ENCODE assay signal across 7 mouse cellular contexts in genomic region chr7:30347828-30348227, GRCm38 (mm10). TPM values are rescaled to one million over a fixed set of nuclear protein-coding genes. Genes with fewer than 3 reads are reported as not detected.
DNase-seq lines count a peak whose midpoint lies in the region; ATAC-seq and TF ChIP-seq lines count a peak whose summit lies in the region.

No protein-coding gene starts in this region.

- H3K4me3 ChIP-seq in G1E (ENCODE audit: low read depth, low read length) = no peak overlapping the region
- 0 out of 2 replicates have a peak overlapping the region, but pooled peaks have one; percentile 6 for H3K4me3 ChIP-seq in embryonic facial prominence, embryonic 14.5 days (ENCODE audit: low read depth, low read length)
- H3K4me3 ChIP-seq in hindbrain, embryonic 12.5 days = no peak overlapping the region

- ATAC-seq in G1E (ENCODE audit: extremely low read depth, insufficient number of reproducible peaks, low FRiP score, poor library complexity, severe bottlenecking) = no peak
- ATAC-seq in embryonic facial prominence, embryonic 14.5 days (ENCODE audit: low read depth) = no peak
- peak; percentile 71 for ATAC-seq in hindbrain, embryonic 12.5 days (ENCODE audit: low FRiP score)

- H3K4me2 ChIP-seq in embryonic facial prominence, embryonic 14.5 days (ENCODE audit: low read depth, low read length) = peak overlapping the region; percentile 21; the same call in 1 of the 2 replicates
- peak overlapping the region; percentile 33 for H3K4me2 ChIP-seq in hindbrain, embryonic 12.5 days (replicated peaks)

- 3% methylated on average over 29 of the region's 30 CpGs for WGBS in embryonic facial prominence, embryonic 14.5 days
- WGBS in hindbrain, embryonic 12.5 days = 2% methylated on average over 30 of the region's 30 CpGs

- peak; percentile 77 for TF ChIP-seq CTCF in G1E (IDR thresholded peaks at IDR 0.05; ENCODE audit: low read depth, low read length)

- H3K4me1 ChIP-seq in G1E (ENCODE audit: insufficient read depth, low read depth, low read length) = peaks cover 2% of the 10 kb centered on the region; the same call in 1 of the 2 replicates
- no peaks in the 10 kb centered on the region for H3K4me1 ChIP-seq in embryonic facial prominence, embryonic 14.5 days (ENCODE audit: control insufficient read depth, insufficient read depth, low read length)
- no peaks in the 10 kb centered on the region for H3K4me1 ChIP-seq in hindbrain, embryonic 12.5 days

- no peaks in the 10 kb centered on the region for H3K9me3 ChIP-seq in G1E (replicated peaks)
- H3K9me3 ChIP-seq in embryonic facial prominence, embryonic 14.5 days (ENCODE audit: control insufficient read depth, low read length) = no peaks in the 10 kb centered on the region
- H3K9me3 ChIP-seq in hindbrain, embryonic 12.5 days (replicated peaks) = no peaks in the 10 kb centered on the region

- H3K27ac ChIP-seq in embryonic facial prominence, embryonic 14.5 days (replicated peaks; ENCODE audit: low read depth, low read length) = no peak overlapping the region
- no peak overlapping the region for H3K27ac ChIP-seq in hindbrain, embryonic 12.5 days

- DNase-seq in G1E (ENCODE audit: low spot score) = peak; percentile 28
- peak; percentile 27 to 31 for DNase-seq in adrenal gland, postnatal 4 days (ENCODE audit: low spot score in 2 of 2)
- peak; percentile 56 for DNase-seq in embryonic facial prominence, embryonic 14.5 days (ENCODE audit: low spot score)
- DNase-seq in layer of hippocampus, postnatal 25 days (ENCODE audit: extremely low spot score in 1 of 2, low spot score in 1 of 2) = peak; percentile 64 to 71
- peak; percentile 67 to 69 for DNase-seq in lung, postnatal 4 days
- peak; percentile 84 for DNase-seq in right cerebral cortex, postnatal 25 days

- H3K27me3 ChIP-seq in G1E (ENCODE audit: insufficient read depth, low read length) = peaks cover 23% of the 10 kb centered on the region
- peaks cover 16% of the 10 kb centered on the region for H3K27me3 ChIP-seq in embryonic facial prominence, embryonic 14.5 days (replicated peaks; ENCODE audit: control insufficient read depth, insufficient read depth, low read length)
- peaks cover 48% of the 10 kb centered on the region for H3K27me3 ChIP-seq in hindbrain, embryonic 12.5 days

- H3K9ac ChIP-seq in embryonic facial prominence, embryonic 14.5 days (ENCODE audit: low read depth, low read length) = no peak overlapping the region
- H3K9ac ChIP-seq in hindbrain, embryonic 12.5 days = no peak overlapping the region

- no peaks in the 10 kb centered on the region for H3K36me3 ChIP-seq in G1E (replicated peaks)
- no peaks in the 10 kb centered on the region for H3K36me3 ChIP-seq in embryonic facial prominence, embryonic 14.5 days (ENCODE audit: control insufficient read depth, insufficient read depth, low read length)
- H3K36me3 ChIP-seq in hindbrain, embryonic 12.5 days = no peaks in the 10 kb centered on the region

RNA-seq across cellular contexts. Expression of gene Lrfn3, which starts 14.7 kb away (rescaled TPM):
- total RNA-seq in G1E (2014; fragmentation: Nextera tagmentation) = not detected in 2 replicates
- 0.11 and 0.12 TPM in 2 replicates for total RNA-seq in G1E (2017)
- polyA plus RNA-seq in G1E (2012) = not detected in 2 replicates
- 10 to 100 TPM; 18.7 to 19.5 TPM for total RNA-seq in adrenal gland, postnatal 4 days (2021)
- 4.2 and 4.7 TPM in 2 replicates for polyA plus RNA-seq in embryonic facial prominence, embryonic 14.5 days (2014; fragmentation: Nextera tagmentation; extraction: Ambion mirVana)
- 9.3 and 10.1 TPM in 2 replicates for polyA plus RNA-seq in hindbrain, embryonic 12.5 days (2016; fragmentation: Nextera tagmentation; extraction: Ambion mirVana)
- total RNA-seq in layer of hippocampus, postnatal 25 days (2021) = 10 to 100 TPM; 33.6 to 34.7 TPM

RNA-seq across cellular contexts. Expression of gene Sdhaf1, which starts 24.1 kb away (rescaled TPM):
- total RNA-seq in G1E (2014; fragmentation: Nextera tagmentation) (4.1 and 4.3 TPM in 2 replicates), G1E (2017) (8.9 and 11.4 TPM in 2 replicates)
- polyA plus RNA-seq in G1E (2012) = 9.2 and 11.7 TPM in 2 replicates
- total RNA-seq in adrenal gland, postnatal 4 days (2021) = 10 to 100 TPM; 12.4 to 15.0 TPM
- 18.8 and 19.5 TPM in 2 replicates for polyA plus RNA-seq in embryonic facial prominence, embryonic 14.5 days (2014; fragmentation: Nextera tagmentation; extraction: Ambion mirVana)
- 22.3 and 23.4 TPM in 2 replicates for polyA plus RNA-seq in hindbrain, embryonic 12.5 days (2016; fragmentation: Nextera tagmentation; extraction: Ambion mirVana)
- 1 to 10 TPM; 7.8 to 7.9 TPM for total RNA-seq in layer of hippocampus, postnatal 25 days (2021)

RNA-seq across cellular contexts. Expression of gene E130208F15Rik, which starts 26.3 kb away (rescaled TPM):
- total RNA-seq in G1E (2014; fragmentation: Nextera tagmentation) (1.3 and 1.6 TPM in 2 replicates), G1E (2017) (2.3 and 2.4 TPM in 2 replicates)
- 0.49 and 0.85 TPM in 2 replicates for polyA plus RNA-seq in G1E (2012)
- 1 to 10 TPM; 1.4 to 1.7 TPM for total RNA-seq in adrenal gland, postnatal 4 days (2021)
- not detected in 2 replicates for polyA plus RNA-seq in embryonic facial prominence, embryonic 14.5 days (2014; fragmentation: Nextera tagmentation; extraction: Ambion mirVana)
- polyA plus RNA-seq in hindbrain, embryonic 12.5 days (2016; fragmentation: Nextera tagmentation; extraction: Ambion mirVana) = 0.33 and 0.49 TPM in 2 replicates
- under 1 TPM; 0.15 to 0.75 TPM for total RNA-seq in layer of hippocampus, postnatal 25 days (2021)

RNA-seq across cellular contexts. Expression of gene Syne4, which starts 33.2 kb away (rescaled TPM):
- 2.1 and 5.4 TPM in 2 replicates for total RNA-seq in G1E (2014; fragmentation: Nextera tagmentation)
- 1.0 and 2.6 TPM in 2 replicates for total RNA-seq in G1E (2017)
- polyA plus RNA-seq in G1E (2012) = 2.8 and 4.0 TPM in 2 replicates
- 10 to 100 TPM; 40.1 to 60.6 TPM for total RNA-seq in adrenal gland, postnatal 4 days (2021)
- polyA plus RNA-seq in embryonic facial prominence, embryonic 14.5 days (2014; fragmentation: Nextera tagmentation; extraction: Ambion mirVana) = 25.4 and 35.4 TPM in 2 replicates
- polyA plus RNA-seq in hindbrain, embryonic 12.5 days (2016; fragmentation: Nextera tagmentation; extraction: Ambion mirVana) = 36.9 and 39.2 TPM in 2 replicates
- 10 to 100 TPM in 1 of 2 experiments, 1 to 10 TPM in 1; 6.4 to 13.1 TPM for total RNA-seq in layer of hippocampus, postnatal 25 days (2021)

RNA-seq across cellular contexts. Expression of gene Alkbh6, which starts 39.3 kb away (rescaled TPM):
- total RNA-seq in G1E (2014; fragmentation: Nextera tagmentation) = 17.2 and 22.1 TPM in 2 replicates
- total RNA-seq in G1E (2017) = 18.5 and 24.1 TPM in 2 replicates
- polyA plus RNA-seq in G1E (2012) = 44.2 and 52.2 TPM in 2 replicates
- total RNA-seq in adrenal gland, postnatal 4 days (2021) = 10 to 100 TPM; 58.1 to 59.4 TPM
- polyA plus RNA-seq in embryonic facial prominence, embryonic 14.5 days (2014; fragmentation: Nextera tagmentation; extraction: Ambion mirVana) = 69.4 and 72.3 TPM in 2 replicates
- polyA plus RNA-seq in hindbrain, embryonic 12.5 days (2016; fragmentation: Nextera tagmentation; extraction: Ambion mirVana) = 87.1 and 93.5 TPM in 2 replicates
- 10 to 100 TPM; 47.1 to 55.1 TPM for total RNA-seq in layer of hippocampus, postnatal 25 days (2021)

Comparison
In these comparisons a context has a peak if more than half of its experiments do, and no peak if none do; other contexts are left out.
1. DNase-seq: peak in every context shown above with its lines; median percentile 84 in right cerebral cortex, postnatal 25 days; 68 in lung, postnatal 4 days; 68 in layer of hippocampus, postnatal 25 days; 56 in embryonic facial prominence, embryonic 14.5 days; 29 in adrenal gland, postnatal 4 days; 28 in G1E.
2. RNA of gene Lrfn3, which starts 14.7 kb away (total RNA-seq): 33.6 to 34.7 TPM in layer of hippocampus, postnatal 25 days and 18.7 to 19.5 TPM in adrenal gland, postnatal 4 days; 0.11 to 0.12 TPM in G1E; every median in the first group is over 10 times any median in the second.